ENCODE assay signal across 12 mouse cellular contexts in genomic region chr16:90565182-90565581, GRCm38 (mm10).
A peak's percentile ranks its signal among the peaks of the same experiment; 100 is the strongest.
DNase-seq lines count a peak whose midpoint lies in the region.
"Had no signal": no experiment of that assay in that cellular context is flagged by ENCODE, and none has a peak within 500 bp of the region (broad histone marks: within the 10 kb centered on the region; RNA-seq: fewer than 3 reads in every experiment).

No protein-coding gene starts in this region.

- intact Hi-C loops in left cerebral cortex, postnatal 14 days (cut with DNase I): no loop called here

- peak; percentile 7 for DNase-seq in adrenal gland, adult 2 months
- DNase-seq in adrenal gland, postnatal 36 days: no peak
- peak; percentile 15 to 18 for DNase-seq in left cerebral cortex, postnatal 14 days (ENCODE audit: low spot score in 2 of 2)
- DNase-seq in left cerebral cortex, adult 11 months (ENCODE audit: low spot score): no peak
- DNase-seq in NIH3T3 (ENCODE audit: low read depth): peak; percentile 55
- peak; percentile 6 for DNase-seq in gonadal fat pad, adult 2 months (ENCODE audit: low read depth)
- DNase-seq in kidney, postnatal 25 days: no peak
- no peak for DNase-seq in embryo, embryonic 11 days
- DNase-seq: adrenal gland, adult 8-10 months; cerebellum, postnatal 36 days; gastrocnemius, postnatal 14 days; heart, postnatal 4 days had no signal

Comparison
In these comparisons a context has a peak if more than half of its experiments do, and no peak if none do; other contexts are left out.
1. DNase-seq: peak in adrenal gland, adult 2 months (single experiment), left cerebral cortex, postnatal 14 days (2 of 2), NIH3T3 (single experiment) and gonadal fat pad, adult 2 months (single experiment); none in adrenal gland, postnatal 36 days (0 of 2), left cerebral cortex, adult 11 months (single experiment), kidney, postnatal 25 days (0 of 2) and embryo, embryonic 11 days (single experiment).